Mouse (Mus musculus): ENCODE results near the gene Txndc5.

DNA sequence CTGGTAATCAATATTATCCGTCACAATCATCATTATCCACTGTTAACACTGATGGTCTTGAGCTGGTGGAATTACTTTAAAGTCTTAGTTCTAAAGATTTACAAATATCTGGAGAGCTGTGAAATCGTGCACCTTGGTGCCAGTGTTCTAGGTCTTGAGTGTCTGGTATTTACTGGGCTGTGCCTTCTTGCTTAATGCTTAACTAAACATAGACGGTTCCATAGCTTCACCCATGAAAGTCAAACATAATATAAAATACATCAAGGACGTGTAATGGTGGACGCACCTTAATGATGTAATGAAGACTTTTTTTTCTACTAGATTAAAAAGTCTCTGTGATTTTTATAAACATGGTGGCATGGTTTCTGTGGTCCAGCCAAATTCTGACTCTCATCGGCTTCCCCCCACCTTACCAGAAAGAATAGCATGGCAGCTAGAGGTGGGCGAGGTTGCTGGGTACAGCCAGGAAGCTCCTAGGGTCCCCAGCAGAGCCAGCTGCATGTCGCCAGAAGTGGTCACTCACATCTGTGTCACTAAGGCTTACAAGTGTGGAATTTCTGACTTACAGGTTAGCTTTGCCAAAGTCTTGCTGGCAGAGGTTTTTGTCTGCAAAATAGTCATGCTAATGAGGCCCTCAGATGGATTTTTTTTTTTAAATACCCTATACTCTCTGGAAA is 16.3 kb upstream of the Txndc5 start:
- no peak for TF ChIP-seq EP300 (IDR thresholded peaks at IDR 0.05; ENCODE audit: low read depth)
- TF ChIP-seq CTCF (IDR thresholded peaks at IDR 0.05; ENCODE audit: low read depth): no peak

All from liver, postnatal 0 days (tissue).